Mouse (Mus musculus) cerebellum, postnatal 25 days (tissue): ENCODE results near the gene Mutyh.
"Not testable (repeated sequence)": the region's sequence is repeated elsewhere in the genome, so short reads cannot be mapped to it uniquely, and the experiment has no call there.

ENCODE experiments used
- DNase-seq, 2 experiments: peaks; one replicate each; pipeline ENCODE4 v3.0.0; 2021; ENCODE audit warnings: mixed read lengths in 2 of 2

Gene Mutyh

DNA sequence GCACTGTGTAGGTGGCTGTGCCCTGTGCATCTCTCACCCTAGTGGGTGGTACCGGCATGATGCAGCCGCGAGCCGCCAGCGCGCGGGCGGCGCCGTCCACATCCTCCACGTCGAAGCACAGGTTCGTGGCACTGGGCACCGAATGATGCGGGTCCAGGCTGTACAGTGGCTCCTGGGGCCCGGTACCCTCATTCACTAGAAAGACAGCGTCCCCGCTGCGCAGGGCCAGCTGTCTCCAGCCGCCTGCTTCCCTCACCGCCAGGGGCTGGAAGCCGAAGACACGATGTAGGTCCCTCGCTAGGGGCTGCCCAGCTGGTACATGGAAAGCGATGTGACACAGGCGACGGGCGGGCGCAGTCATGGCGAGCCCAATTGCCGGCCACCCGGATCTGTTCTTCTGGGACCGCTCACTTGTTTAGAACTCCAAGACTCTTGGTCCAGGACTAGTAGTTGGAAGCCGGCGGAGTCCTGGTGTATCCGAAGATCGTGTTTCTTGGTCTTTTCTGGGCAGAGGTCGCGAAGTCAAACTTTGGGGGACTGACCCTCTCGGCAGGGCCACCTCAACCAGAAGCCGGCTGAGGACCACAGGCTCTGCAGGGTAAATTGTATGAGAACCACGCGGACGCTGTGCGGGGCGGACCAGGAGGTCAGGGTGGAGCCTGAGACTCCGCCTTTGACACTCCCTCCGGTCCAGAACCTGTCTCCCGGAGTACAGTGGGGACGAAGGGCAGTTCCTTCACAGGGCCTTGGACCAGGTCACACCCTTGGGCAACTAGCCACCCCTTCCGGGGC lies 13.6 kb downstream of the Mutyh start:
- peak; percentile 76 to 80 for DNase-seq

DNA sequence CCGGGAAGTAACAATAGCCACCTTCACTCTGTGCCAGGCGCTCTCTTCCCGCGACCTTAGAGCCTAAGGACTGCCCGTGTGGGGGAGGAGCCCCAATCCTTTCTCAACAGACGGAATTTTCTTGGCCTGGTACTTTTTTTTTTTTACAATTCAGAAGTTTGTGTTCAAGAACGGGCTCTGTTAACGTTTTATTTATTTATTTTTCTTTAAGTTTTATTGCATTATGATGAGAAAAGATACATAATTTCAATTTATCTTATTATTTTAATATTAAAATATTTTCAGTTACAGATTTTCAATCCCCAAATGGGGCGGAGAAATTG lies 14.1 kb downstream of the Mutyh start, which contains the start of gene Hpdl:
TSS of gene Hpdl (minus strand) at position 14 of the 323 bp plus-strand sequence.
- no peak for DNase-seq

DNA sequence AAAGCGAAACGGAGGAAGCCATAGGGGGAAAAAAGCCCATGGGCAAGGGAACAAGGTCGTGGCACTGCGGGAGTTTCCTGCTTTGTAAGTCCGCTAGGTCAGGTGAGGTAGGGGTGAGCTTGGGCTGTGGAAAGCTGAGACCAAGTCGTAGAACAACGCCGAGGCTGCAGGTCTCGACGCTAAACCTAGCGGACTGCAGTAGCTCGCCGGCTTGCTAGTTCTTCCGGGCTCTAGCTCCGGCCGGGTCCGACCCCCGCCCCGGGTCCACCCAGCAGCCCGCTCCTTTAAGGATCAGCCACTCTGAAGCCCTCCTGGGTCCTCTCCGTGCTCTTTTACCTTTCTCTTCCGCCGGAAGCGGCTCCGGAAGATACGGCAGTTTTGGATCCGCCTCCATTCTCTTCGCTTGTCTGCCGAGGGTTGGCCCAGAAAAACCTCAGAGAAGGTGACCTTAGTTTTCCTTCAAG lies 17.1 kb downstream of the Mutyh start:
- DNase-seq: peak; percentile 85

DNA sequence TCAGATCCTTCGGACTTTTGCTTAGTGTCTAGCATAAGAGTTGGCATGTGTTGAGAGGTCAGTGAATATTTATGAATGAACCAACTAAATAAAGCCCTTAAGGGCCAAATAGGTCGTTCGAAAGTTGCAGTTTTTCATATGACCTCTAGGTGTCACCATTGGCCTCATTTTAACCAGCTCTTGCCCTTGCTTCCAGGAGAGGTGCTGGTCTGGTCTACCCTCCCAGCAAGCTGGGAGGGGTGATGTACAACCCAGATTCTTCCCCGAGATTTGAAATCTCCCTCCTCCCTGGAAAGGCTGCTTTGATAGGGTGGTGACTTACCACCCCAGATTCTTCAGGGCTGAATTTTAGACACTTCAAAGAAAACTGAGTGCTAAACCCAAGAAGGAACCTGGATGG lies 20.3 kb downstream of the Mutyh start:
- DNase-seq: peak; percentile 34 to 54

DNA sequence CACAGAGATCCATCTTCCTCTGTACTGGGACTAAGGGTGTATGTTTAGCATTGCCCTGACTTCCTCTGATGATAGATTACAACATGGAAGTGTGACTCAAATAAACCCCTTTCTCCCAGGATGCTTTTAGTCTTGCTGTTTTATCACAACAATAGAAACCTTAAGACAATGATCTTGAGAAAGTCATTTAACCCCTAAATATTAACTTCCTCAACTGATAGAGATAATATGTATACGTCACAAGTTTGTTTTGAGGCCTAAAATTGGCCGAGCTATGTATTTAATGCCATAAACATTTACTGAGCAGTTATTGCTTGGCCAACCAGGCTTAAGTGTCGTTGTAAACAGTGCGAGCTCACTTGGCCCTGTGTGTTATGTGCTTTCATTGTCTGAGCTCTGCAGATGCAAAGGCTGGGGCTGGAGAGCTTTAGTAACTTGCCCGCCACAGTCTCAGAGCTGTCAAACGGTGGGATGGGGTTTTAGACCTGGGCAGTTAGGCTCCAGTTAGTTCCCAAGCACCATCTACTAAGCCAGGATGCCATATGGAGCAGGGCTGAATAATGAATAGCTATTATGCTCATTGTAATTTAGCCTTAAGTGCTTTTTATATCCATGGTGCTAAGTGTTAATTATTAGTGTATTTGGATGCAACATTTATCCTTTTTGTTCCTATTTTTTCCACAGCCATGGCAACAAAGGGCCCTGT lies 22.0 kb downstream of the Mutyh start:
- no peak for DNase-seq

DNA sequence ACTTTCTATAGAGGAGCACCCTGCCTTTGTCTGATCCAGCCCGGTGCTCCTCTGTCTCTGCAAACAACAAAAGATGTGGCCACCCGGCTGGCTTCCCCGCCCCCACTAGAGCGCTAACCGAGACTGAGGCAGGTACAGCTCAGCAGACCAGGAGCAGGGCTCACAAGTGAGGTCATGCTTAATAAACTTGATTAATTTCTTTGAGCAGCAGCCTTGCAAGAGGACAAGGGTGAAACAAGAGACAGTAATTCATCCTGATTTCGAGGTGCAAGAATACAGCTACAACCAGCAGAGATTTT lies 22.5 kb downstream of the Mutyh start:
- DNase-seq: no peak

DNA sequence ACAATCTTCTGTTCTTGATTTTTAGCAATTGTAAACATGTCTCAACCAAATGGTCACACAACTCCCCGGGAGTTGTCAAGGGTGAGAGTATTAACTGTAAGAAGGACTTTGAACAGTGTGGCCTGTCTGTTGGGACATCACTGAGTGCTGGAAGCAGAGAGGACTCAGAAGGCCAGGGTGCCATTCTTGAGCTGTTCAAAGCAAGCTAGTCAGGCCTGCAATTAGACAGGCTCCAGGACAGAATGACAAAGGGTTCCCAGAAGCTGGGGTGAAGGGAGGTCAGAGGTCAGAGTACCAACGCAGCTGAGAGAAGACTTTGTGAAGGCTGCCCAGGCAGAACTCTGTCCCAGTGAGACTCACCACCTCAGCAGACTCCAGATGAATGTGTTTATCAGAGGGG lies 31.5 kb downstream of the Mutyh start:
- DNase-seq: no peak

DNA sequence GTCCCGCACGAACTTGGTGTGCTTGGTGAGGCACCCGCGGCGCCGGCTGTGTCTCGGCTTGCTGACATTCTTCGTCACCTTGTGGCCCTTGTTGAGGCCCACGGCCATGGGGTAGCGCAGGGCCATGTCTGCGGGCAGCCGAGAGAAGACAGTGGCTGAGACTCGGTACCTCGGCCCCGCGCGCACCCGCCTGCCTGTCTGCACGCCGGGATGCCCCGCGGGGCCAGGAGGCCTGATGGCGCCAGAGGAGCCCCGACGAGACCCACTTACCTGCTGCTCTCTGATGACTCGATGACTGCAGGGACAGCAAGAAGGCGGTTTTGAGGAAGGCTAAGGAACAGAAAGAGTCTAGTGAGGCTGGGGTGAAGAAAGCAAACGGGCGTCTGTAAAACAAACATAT lies 32.6 kb downstream of the Mutyh start:
- not testable (repeated sequence) for DNase-seq

DNA sequence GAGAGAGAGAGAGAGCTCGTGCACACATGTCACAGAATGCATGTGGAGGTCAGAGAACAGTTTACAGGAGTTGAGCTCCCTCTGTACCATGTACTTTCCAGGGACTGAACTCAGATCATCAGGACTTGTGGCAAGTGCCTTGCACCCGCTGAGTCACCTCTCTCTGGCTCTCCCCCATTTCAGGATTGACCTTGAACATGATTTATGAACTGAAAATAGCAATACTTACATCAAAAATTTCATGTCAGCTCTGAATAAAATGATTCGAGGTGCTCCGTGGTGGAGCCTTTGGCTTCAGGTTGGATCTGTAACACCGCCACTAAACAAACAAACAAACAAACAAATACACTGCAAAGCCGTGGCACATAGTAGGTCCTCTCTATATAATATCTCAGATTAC lies 33.3 kb downstream of the Mutyh start:
- DNase-seq: no peak

DNA sequence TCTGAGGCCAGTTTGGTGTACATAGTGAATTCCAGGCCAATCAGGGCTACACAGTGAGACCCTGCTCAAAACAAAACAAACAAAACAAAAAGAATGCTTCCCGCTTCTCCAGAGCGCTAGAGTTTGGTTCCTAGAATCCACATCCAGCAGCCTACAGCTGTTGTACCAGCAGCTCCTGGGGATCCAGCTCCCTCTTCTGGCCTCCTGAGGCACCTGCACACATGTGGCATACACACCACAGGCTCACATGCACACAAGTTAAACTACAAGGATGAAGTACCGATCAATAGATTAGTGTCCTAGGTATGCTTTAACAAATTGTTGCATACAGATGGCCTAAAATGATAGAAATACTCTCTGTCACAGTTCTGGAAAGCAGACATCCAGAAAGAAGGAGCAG lies 36.8 kb downstream of the Mutyh start:
- no peak for DNase-seq

DNA sequence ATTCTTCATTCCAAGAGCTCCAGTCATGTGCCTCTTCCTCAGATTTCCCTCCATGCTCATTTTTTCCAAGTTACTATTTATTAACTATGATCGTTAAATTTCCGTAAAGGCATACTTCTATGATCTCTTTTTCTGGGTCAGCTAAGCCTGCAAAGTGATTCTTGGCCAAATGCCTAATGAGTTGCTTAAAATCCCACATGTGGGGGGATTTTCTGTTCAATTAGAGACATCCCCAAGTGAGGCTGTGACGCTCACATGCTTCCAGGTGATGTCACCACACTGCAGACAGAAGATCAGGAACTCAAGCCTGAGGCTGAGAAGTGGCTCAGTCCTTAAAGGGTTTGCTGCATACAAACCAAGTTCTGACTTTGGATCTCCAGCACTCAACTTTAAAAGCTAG lies 42.4 kb downstream of the Mutyh start:
- DNase-seq: no peak

DNA sequence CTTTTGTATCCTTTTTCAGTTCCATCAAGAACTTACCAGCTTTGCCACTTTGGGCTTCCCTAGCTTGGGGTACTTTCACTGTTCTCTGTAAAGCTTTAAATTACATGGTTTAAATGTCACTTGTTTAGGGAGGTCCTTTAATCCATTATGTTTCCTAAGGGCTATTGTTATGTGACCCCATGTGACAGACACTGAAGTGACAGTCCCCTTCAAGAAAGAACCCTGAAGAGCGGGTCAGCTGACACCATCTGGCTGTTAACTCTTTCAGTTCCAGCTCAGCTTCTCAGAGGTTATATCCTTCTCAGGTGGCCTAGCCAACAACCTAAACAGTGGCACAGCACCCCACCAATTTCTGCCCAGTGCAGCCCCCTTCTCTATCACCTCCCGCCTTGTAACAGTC lies 46.8 kb downstream of the Mutyh start:
- no peak for DNase-seq

DNA sequence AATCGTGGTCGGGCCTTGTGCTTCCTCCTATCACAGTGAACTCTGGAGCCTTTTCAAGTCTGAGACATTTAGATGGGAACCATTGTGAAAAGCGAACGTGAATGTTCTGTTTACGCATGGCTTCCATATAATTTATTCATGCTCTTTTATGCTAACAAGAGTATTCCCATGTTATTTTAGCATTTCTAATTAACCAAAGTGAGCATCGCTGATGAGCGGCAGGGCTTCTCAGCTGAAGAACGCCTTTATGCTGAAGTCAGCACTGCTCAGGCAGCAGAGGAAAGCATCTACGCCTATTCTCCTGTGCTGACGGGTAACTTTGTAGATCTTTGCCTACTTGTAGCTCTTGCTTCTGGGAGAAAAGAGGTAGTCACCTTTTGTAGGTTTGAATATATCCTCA lies 49.7 kb downstream of the Mutyh start:
- no peak for DNase-seq

DNA sequence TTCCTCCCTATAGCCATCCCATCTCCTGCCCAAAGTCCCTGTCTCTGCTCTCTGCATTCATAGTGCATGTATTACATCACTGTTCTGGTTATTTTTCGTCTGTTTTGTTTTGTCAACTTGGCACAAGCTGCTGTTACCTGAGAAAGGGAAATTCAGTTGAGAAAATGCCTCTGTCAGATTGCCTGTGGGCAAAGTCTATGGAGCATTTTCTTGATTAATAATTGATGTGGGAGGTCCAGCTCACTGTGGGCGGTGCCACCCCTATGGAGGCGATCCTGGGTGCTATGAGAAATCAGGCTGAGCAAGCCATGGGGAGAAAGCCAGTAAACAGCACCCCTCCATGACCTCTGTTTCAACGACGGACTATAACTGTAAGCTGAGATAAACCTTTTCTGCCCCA lies 52.2 kb downstream of the Mutyh start:
- DNase-seq: no peak

DNA sequence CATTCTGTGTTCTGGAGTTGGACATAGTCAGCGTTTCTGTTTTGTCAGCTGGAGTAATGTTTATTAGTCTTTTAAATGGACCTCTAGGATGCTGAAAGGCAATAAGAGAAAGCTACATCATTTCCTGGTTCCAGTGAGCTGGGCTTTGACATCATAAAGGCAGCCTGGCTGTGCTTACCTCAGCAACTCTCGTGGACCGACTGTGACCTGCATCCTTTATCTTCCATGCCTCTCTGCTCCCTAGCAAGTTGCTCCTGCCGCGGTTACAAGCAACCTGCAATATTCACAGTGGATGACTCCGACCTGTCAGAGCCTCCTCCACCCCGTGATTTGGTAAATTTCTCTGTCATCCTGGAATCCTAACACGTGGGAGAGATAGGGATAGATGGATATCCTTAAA lies 54.5 kb downstream of the Mutyh start:
- no peak for DNase-seq
